Mouse (Mus musculus) forebrain, embryonic 13.5 days (tissue): Measurements from ENCODE around the gene Heatr5b. TPM values are rescaled to one million over a fixed set of nuclear protein-coding genes. Genes with fewer than 3 reads are reported as not detected.

Experiments used
- ATAC-seq: fragments of 200-750 bp; cut with Nextera tagmentation; 2 replicates; pipeline ENCODE4 v1.8.0; 2017
- H3K27ac ChIP-seq: fragments of 300-500 bp; sonication (generic); 2 replicates; pipeline ENCODE4 v1.5.1; 2015; ENCODE audit warnings: inconsistent platforms, mild to moderate bottlenecking, moderate library complexity
- H3K27me3 ChIP-seq: fragments of 300-500 bp; sonication (generic); 2 replicates; pipeline ENCODE4 v1.6.1; 2015; ENCODE audit warnings: mild to moderate bottlenecking, inconsistent platforms
- H3K36me3 ChIP-seq: fragments of 300-500 bp; sonication (generic); 2 replicates; pipeline ENCODE4 v1.6.1; 2015; ENCODE audit warnings: mild to moderate bottlenecking, inconsistent platforms; ENCODE audit not compliant: poor library complexity, severe bottlenecking
- H3K4me1 ChIP-seq: fragments of 300-500 bp; sonication (generic); 2 replicates; pipeline ENCODE4 v1.6.1; 2015; ENCODE audit warnings: inconsistent platforms
- H3K4me2 ChIP-seq: fragments of 300-500 bp; sonication (generic); 2 replicates; pipeline ENCODE4 v1.6.1; 2015; ENCODE audit warnings: inconsistent platforms, mild to moderate bottlenecking, moderate library complexity
- H3K4me3 ChIP-seq: fragments of 300-500 bp; sonication (generic); 2 replicates; pipeline ENCODE4 v1.5.1; 2015; ENCODE audit warnings: mild to moderate bottlenecking, inconsistent platforms
- H3K9ac ChIP-seq: fragments of 300-500 bp; sonication (generic); 2 replicates; pipeline ENCODE4 v1.6.1; 2015; ENCODE audit warnings: mild to moderate bottlenecking, inconsistent platforms
- H3K9me3 ChIP-seq: fragments of 300-500 bp; sonication (generic); replicated peaks from 2 replicates; pipeline ENCODE4 v1.6.1; 2016; ENCODE audit warnings: inconsistent platforms
- WGBS: fragments of 180-500 bp; shearing (Covaris S2); methylation state at CpG from one replicate; pipeline ENCODE4 v1.1.7; 2015; 5-methylcytosine and 5-hydroxymethylcytosine counted together
- polyA plus RNA-seq: library from polyadenylated mRNA; unstranded; fragments of >200 nt; fragmentation: Nextera tagmentation; extraction: Ambion mirVana; gene quantifications from 2 replicates; pipeline ENCODE4 v1.2.1, GENCODE M21; 2015

Heatr5b gene
- polyA plus RNA-seq, 1 experiment from 2014 or later: 14.8 TPM

GRCm38 (mm10) chr17:78726746-78727449 lies 108.3 kb downstream of the Heatr5b start:
- H3K9ac ChIP-seq: no peak overlapping the region
- H3K36me3 ChIP-seq: no peaks in the 10 kb centered on the region
- H3K27me3 ChIP-seq: no peaks in the 10 kb centered on the region
- H3K4me1 ChIP-seq: peaks cover 1% of the 10 kb centered on the region; the same call in 1 of the 2 replicates
- H3K4me2 ChIP-seq: no peak overlapping the region
- 84% methylated on average over 14 of the region's 14 CpGs for WGBS
- H3K27ac ChIP-seq: no peak overlapping the region
- no peak overlapping the region for H3K4me3 ChIP-seq
- no peak for ATAC-seq
- H3K9me3 ChIP-seq: no peaks in the 10 kb centered on the region

- Histone ChIP-seq H3K4me3 (no peak overlapping the region), H3K4me1 (no peaks in the 10 kb centered on the region), H3K36me3 (no peaks in the 10 kb centered on the region), H3K9me3 (no peaks in the 10 kb centered on the region), H3K9ac (no peak overlapping the region), H3K4me2 (no peak overlapping the region), H3K27ac (no peak overlapping the region), H3K27me3 (no peaks in the 10 kb centered on the region)
- 78% methylated on average over 6 of the region's 6 CpGs for WGBS
- no peak for ATAC-seq
These were observed 110.6 kb downstream of the Heatr5b start for GRCm38 (mm10) chr17:78724461-78725055.

GRCm38 (mm10) chr17:78721690-78722089 lies 113.5 kb downstream of the Heatr5b start:
- Histone ChIP-seq H3K9me3 (0 out of 2 replicates have a peak, but pooled peaks cover 5% of the 10 kb centered on the region), H3K27ac (no peak overlapping the region), H3K9ac (no peak overlapping the region), H3K36me3 (peaks cover 6% of the 10 kb centered on the region; the same call in 1 of the 2 replicates), H3K4me2 (no peak overlapping the region), H3K4me1 (no peaks in the 10 kb centered on the region), H3K4me3 (no peak overlapping the region), H3K27me3 (no peaks in the 10 kb centered on the region)
- WGBS: 94% methylated on average over 7 of the region's 7 CpGs
- no peak for ATAC-seq

GRCm38 (mm10) chr17:78719086-78719485 lies 116.1 kb downstream of the Heatr5b start:
- 95% methylated on average over 13 of the region's 13 CpGs for WGBS
- 0 out of 2 replicates have a peak, but pooled peaks cover 5% of the 10 kb centered on the region for H3K9me3 ChIP-seq
- no peak overlapping the region for H3K4me2 ChIP-seq
- peaks cover 6% of the 10 kb centered on the region; the same call in 1 of the 2 replicates for H3K36me3 ChIP-seq
- no peaks in the 10 kb centered on the region for H3K27me3 ChIP-seq
- no peak for ATAC-seq
- H3K4me1 ChIP-seq: no peaks in the 10 kb centered on the region
- H3K4me3 ChIP-seq: no peak overlapping the region
- no peak overlapping the region for H3K9ac ChIP-seq
- no peak overlapping the region for H3K27ac ChIP-seq

- no peak for ATAC-seq
- 0 out of 2 replicates have a peak, but pooled peaks cover 3% of the 10 kb centered on the region for H3K9me3 ChIP-seq
- no peak overlapping the region for H3K27ac ChIP-seq
- H3K4me3 ChIP-seq: no peak overlapping the region
- peaks cover 5% of the 10 kb centered on the region; the same call in 1 of the 2 replicates for H3K36me3 ChIP-seq
- no peak overlapping the region for H3K4me2 ChIP-seq
- no peak overlapping the region for H3K9ac ChIP-seq
- 75% methylated on average over 2 of the region's 2 CpGs for WGBS
- H3K27me3 ChIP-seq: no peaks in the 10 kb centered on the region
- H3K4me1 ChIP-seq: no peaks in the 10 kb centered on the region
These were observed 124.9 kb downstream of the Heatr5b start for GRCm38 (mm10) chr17:78710258-78710657.

- no peaks in the 10 kb centered on the region for H3K27me3 ChIP-seq
- no peak overlapping the region for H3K4me3 ChIP-seq
- no peak overlapping the region for H3K9ac ChIP-seq
- H3K9me3 ChIP-seq: 0 out of 2 replicates have a peak, but pooled peaks cover 3% of the 10 kb centered on the region
- no peak overlapping the region for H3K4me2 ChIP-seq
- no peak for ATAC-seq
- no peaks in the 10 kb centered on the region for H3K4me1 ChIP-seq
- no peak overlapping the region for H3K27ac ChIP-seq
- 95% methylated on average over 7 of the region's 7 CpGs for WGBS
- peaks cover 5% of the 10 kb centered on the region; the same call in 1 of the 2 replicates for H3K36me3 ChIP-seq
These were observed 126.7 kb downstream of the Heatr5b start for GRCm38 (mm10) chr17:78708422-78708821.

- Histone ChIP-seq H3K4me1 (no peaks in the 10 kb centered on the region), H3K27me3 (no peaks in the 10 kb centered on the region), H3K27ac (no peak overlapping the region), H3K4me2 (no peak overlapping the region), H3K36me3 (peaks cover 5% of the 10 kb centered on the region; the same call in 1 of the 2 replicates), H3K4me3 (no peak overlapping the region), H3K9me3 (0 out of 2 replicates have a peak, but pooled peaks cover 3% of the 10 kb centered on the region), H3K9ac (no peak overlapping the region)
- WGBS: 94% methylated on average over 7 of the region's 7 CpGs
- ATAC-seq: no peak
These were observed 132.2 kb downstream of the Heatr5b start for GRCm38 (mm10) chr17:78702988-78703387.

Other genes with a start within 250 kb of the Heatr5b start
- gene Strn, start 98.2 kb downstream of the Heatr5b start, polyA plus RNA-seq: 4.5 and 5.8 TPM in 2 replicates
- gene Gpatch11, start 203 bp upstream of the Heatr5b start, polyA plus RNA-seq: 43.4 and 54.4 TPM in 2 replicates
- gene Eif2ak2, start 47.2 kb upstream of the Heatr5b start, polyA plus RNA-seq: 5.2 and 5.5 TPM in 2 replicates
- 0.14 TPM in 1 of 2 replicates, not detected in the other for gene Sult6b1, start 71.6 kb upstream of the Heatr5b start, polyA plus RNA-seq
- gene Cebpzos, start 81.1 kb upstream of the Heatr5b start, polyA plus RNA-seq: 114 and 133 TPM in 2 replicates
- 65.1 and 72.3 TPM in 2 replicates for gene Cebpz, start 101.7 kb upstream of the Heatr5b start, polyA plus RNA-seq
- 53.8 and 59.1 TPM in 2 replicates for gene Ndufaf7, start 101.8 kb upstream of the Heatr5b start, polyA plus RNA-seq
- gene Prkd3, start 185.5 kb upstream of the Heatr5b start, polyA plus RNA-seq: 33.8 and 35.7 TPM in 2 replicates
- 8.1 and 8.8 TPM in 2 replicates for gene Qpct, start 216.5 kb upstream of the Heatr5b start, polyA plus RNA-seq